Mouse (Mus musculus) heart, adult 2 months (tissue): ENCODE results near the gene Tmem63a.

Source experiments
- CTCF ChIP-seq: fragments of 200-600 bp; IDR thresholded peaks from 2 replicates; pipeline ENCODE4 v1.8.1; 2022; ENCODE audit warnings: antibody characterized with exemption, mild to moderate bottlenecking, moderate library complexity
- POLR2A ChIP-seq: fragments of 200-500 bp; IDR thresholded peaks from 2 replicates; pipeline ENCODE4 v1.6.1; 2011; ENCODE audit warnings: mild to moderate bottlenecking, low read depth, low read length, control low read depth; ENCODE audit not compliant: insufficient read depth

DNA sequence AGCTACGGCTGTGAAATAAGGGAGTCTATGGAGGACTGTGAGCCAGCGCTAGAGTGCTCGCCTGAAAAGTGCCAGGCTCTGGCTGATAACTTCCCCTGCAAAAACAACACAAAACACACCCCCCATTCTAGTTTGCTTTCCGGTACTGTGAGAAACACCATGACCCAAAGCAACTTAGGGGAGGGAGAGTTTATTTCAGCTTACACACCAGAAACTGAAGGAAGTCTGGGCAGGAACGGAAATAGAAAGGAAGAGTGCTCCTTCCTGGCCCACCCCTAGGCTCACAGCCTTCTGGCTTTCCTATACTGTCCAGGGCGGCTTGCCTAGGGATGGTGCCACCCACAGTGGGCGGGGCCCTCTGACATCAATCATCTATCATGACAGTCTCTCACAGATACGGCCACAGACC lies 14.8 kb downstream of the Tmem63a start:
- TF ChIP-seq CTCF (no peak), POLR2A (no peak)
